Comparison of ENCODE assay signal across 8 mouse cellular contexts in the genomic region with DNA sequence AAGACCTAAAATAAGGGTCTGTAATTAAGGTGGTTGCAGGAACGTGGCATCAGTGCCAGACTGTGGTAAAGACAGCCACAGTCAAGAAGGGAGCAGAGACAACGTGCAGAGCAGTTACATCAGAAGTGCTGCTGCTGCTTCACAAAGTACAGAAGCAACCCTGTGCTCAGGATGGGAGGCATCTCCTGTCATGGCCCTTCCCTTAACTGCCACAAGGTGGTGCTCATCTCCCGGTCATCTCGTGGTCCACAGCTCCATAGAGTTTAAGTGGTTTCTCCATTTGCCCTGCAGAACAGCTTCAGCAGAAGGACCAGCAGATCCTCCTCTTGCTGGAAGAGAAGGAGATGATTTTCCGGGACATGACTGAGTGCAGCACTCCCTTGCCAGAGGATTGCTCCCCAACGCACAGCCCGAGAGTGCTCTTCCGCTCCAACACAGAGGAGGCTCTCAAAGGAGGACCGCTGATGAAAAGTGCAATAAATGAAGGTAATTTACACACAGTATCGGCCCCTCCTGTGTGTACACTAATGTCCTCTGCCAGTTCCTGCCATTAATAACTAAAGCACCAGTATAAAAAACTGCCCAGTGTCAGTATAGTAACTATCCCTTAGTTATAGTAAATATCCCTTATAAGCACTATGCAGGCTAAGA.
DNase-seq lines count a peak whose midpoint lies in the region; ATAC-seq and TF ChIP-seq lines count a peak whose summit lies in the region.

No protein-coding gene starts in this region.

- H3K9ac ChIP-seq in intestine, postnatal 0 days (ENCODE audit: low read depth, low read length): no peak overlapping the region
- H3K9ac ChIP-seq in midbrain, embryonic 12.5 days (replicated peaks): no peak overlapping the region

- H3K4me3 ChIP-seq in intestine, postnatal 0 days (ENCODE audit: low read depth, low read length): no peak overlapping the region
- H3K4me3 ChIP-seq in midbrain, embryonic 12.5 days: no peak overlapping the region
- H3K4me3 ChIP-seq in spleen, adult 2 months (ENCODE audit: extremely low read depth, insufficient read depth, insufficient read length): no peak overlapping the region

- H3K4me2 ChIP-seq in intestine, postnatal 0 days (replicated peaks; ENCODE audit: low read depth): no peak overlapping the region
- H3K4me2 ChIP-seq in midbrain, embryonic 12.5 days (replicated peaks): no peak overlapping the region

- intact Hi-C loops in left cerebral cortex, postnatal 4 days (cut with DNase I): loop anchor here (5.0 kb wide), 1 partner anchor 143 kb away; no protein-coding TSS in a partner anchor

- H3K36me3 ChIP-seq in intestine, postnatal 0 days (ENCODE audit: control insufficient read depth, insufficient read depth): peaks cover 79% of the 10 kb centered on the region
- peaks cover 46% of the 10 kb centered on the region for H3K36me3 ChIP-seq in midbrain, embryonic 12.5 days
- peaks cover 59% of the 10 kb centered on the region for H3K36me3 ChIP-seq in spleen, adult 2 months (ENCODE audit: control insufficient read depth, insufficient read depth, low read length)

- no peaks in the 10 kb centered on the region for H3K27me3 ChIP-seq in intestine, postnatal 0 days (replicated peaks; ENCODE audit: control insufficient read depth, insufficient read depth, low read length)
- no peaks in the 10 kb centered on the region for H3K27me3 ChIP-seq in midbrain, embryonic 12.5 days
- H3K27me3 ChIP-seq in spleen, adult 2 months (ENCODE audit: control insufficient read depth, insufficient read depth, low read length): no peaks in the 10 kb centered on the region

- 48% methylated on average over 10 of the region's 10 CpGs for WGBS in intestine, postnatal 0 days
- WGBS in midbrain, embryonic 12.5 days: 58% methylated on average over 10 of the region's 10 CpGs
- WGBS in spleen, adult 2 months: 64% methylated on average over 10 of the region's 10 CpGs

- no peak for TF ChIP-seq POLR2A in spleen, adult 2 months (IDR thresholded peaks at IDR 0.05; ENCODE audit: low read depth, low read length)

- DNase-seq in ovary, adult 18-20 months (ENCODE audit: low spot score): peak; percentile 45
- no peak for DNase-seq in ovary, postnatal 10 days (ENCODE audit: low spot score)
- DNase-seq in embryo, embryonic 11 days: peak; percentile 78
- DNase-seq in heart, adult 11 months: peak; percentile 94
- peak; percentile 60 for DNase-seq in left cerebral cortex, postnatal 4 days
- DNase-seq in spleen, adult 2 months (ENCODE audit: low read depth in 1 of 2, low spot score in 2 of 2): peak; percentile 45 to 54

- H3K9me3 ChIP-seq in intestine, postnatal 0 days (ENCODE audit: control insufficient read depth): no peaks in the 10 kb centered on the region
- no peaks in the 10 kb centered on the region for H3K9me3 ChIP-seq in midbrain, embryonic 12.5 days

- peak; percentile 95 for TF ChIP-seq CTCF in intestine, postnatal 0 days (IDR thresholded peaks at IDR 0.05; ENCODE audit: low read depth)
- TF ChIP-seq CTCF in spleen, adult 2 months (IDR thresholded peaks at IDR 0.05; ENCODE audit: extremely low read depth, insufficient read depth, insufficient read length, insufficient replicate concordance): peak; percentile 87; the same call in 1 of the 2 replicates

- no peak overlapping the region for H3K27ac ChIP-seq in intestine, postnatal 0 days (ENCODE audit: low read depth, low read length)
- no peak overlapping the region for H3K27ac ChIP-seq in midbrain, embryonic 12.5 days (replicated peaks)
- no peak overlapping the region for H3K27ac ChIP-seq in spleen, adult 2 months (ENCODE audit: insufficient read depth, low read length)

- peak; percentile 53; the same call in 1 of the 2 replicates for ATAC-seq in intestine, postnatal 0 days
- peak; percentile 87 for ATAC-seq in midbrain, embryonic 12.5 days (ENCODE audit: low FRiP score, low read depth)

- H3K4me1 ChIP-seq in intestine, postnatal 0 days (replicated peaks; ENCODE audit: control insufficient read depth, insufficient read depth, low read length): no peaks in the 10 kb centered on the region
- H3K4me1 ChIP-seq in midbrain, embryonic 12.5 days: no peaks in the 10 kb centered on the region
- H3K4me1 ChIP-seq in spleen, adult 2 months (ENCODE audit: control insufficient read depth, insufficient read depth, insufficient read length): no peaks in the 10 kb centered on the region
